Mouse (Mus musculus) E14TG2a.4 (cell line): Measurements from ENCODE around the gene Cdc42ep3.

Experiments
- CTCF ChIP-seq: conservative IDR thresholded peaks from 2 replicates; pipeline ENCODE4 v1.5.1; 2014; ENCODE audit warnings: low read length
- POU5F1 ChIP-seq: IDR thresholded peaks from 2 replicates; pipeline ENCODE4 v1.6.1; 2014; ENCODE audit warnings: low read length, borderline replicate concordance

DNA sequence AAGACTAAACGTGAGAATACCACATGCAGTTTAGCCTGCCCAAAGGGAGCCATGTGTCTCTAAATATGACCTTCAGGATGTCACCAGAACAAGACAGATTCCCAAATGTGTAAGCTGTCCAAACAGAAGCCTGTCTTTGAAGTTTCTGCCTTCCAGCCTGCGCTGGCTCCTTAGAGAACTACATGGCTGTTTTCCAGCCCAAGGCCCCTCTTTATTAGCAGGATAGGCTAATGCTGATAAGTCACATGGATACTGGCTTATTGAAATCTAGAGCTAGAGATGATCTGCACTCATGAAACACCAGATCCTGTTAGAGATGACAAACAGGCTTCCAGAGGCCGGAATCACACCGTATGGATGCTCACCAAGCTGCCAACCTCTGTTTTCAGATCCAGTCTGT is 5.5 kb downstream of the Cdc42ep3 start:
- no peak for TF ChIP-seq CTCF
- no peak for TF ChIP-seq POU5F1
